Mouse (Mus musculus) kidney, postnatal 10 days (tissue): ENCODE results near the gene Srrm3.

Source experiments
- DNase-seq: peaks from one replicate; pipeline ENCODE4 v3.0.0; 2021; ENCODE audit warnings: mixed read lengths

Gene Srrm3

DNA sequence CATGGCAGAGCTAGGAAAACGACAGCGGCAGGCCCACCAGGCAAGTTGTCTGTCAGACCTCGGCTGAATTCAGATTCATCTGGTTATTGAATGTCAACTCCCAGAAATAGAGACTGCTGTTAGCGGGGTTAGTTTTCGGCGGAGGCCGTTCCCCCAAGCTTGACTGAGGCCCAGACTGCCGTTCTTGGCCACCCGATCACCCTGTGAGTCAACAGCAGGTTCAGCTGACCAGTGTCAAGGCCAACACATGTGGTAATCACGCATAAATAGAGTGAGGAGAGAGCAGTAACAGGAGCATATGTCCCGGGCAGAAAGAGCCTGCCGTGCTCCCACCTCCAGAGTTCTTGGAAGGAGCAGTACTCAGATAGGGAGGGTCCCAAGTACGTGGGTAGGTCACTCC is 100.6 kb downstream of the Srrm3 start:
- no peak for DNase-seq

DNA sequence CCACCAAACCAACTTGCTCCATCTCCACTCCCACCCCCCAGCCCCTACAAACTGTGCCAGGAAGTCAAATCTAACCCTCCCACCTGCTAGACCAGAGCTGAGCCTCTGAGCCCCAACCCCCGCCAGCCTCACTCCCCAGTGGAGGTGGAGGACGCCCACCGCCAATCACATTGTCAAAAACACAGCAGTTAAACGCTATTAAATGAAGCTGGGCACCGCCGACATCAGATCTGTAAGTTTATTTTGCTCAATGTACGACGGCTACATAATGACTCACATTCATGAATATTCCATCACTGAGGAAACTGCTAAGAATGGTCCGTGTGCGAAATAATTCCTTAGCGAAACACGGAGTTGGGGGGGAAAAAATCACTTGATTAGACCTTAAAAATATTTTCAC is 101.5 kb downstream of the Srrm3 start:
- no peak for DNase-seq

DNA sequence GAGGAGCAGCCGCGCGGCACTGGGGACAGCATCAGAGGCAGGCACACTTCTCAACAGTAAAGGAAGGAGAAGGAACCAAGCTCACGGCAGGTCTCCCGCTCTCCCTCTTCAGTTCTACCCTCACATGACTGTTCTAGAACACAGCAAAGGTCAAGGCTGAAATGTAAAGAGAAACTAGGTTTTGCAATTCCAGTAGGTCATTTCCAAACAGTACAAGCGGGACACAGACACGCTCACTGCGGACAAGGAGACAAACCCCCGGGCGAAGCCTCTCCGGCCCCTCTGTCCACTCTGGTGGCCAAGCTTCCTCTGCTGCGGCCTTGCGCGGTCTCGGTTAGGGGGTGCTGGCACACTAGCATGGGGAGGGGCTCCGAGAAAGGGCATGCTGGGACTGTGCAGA is 102.3 kb downstream of the Srrm3 start:
- DNase-seq: no peak

DNA sequence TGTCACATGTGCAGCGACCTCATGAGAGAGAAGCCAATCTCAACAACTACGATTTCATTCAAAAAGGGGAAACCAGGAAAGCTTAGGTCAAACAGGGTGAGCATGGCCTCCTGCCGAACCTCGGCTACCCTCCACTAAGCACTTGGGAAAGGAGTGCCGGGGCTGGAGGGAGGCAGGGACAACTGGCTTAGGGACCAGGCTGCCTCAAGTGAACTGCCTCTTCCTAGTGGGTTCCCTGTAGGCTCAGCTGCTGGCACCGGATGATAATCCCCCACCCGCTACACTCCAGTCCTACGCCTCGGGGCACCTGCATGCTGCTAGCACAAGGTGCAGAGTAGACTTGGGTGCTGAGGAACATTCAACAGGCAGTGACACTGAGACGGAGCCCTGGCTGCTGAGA is 103.0 kb downstream of the Srrm3 start:
- DNase-seq: no peak

DNA sequence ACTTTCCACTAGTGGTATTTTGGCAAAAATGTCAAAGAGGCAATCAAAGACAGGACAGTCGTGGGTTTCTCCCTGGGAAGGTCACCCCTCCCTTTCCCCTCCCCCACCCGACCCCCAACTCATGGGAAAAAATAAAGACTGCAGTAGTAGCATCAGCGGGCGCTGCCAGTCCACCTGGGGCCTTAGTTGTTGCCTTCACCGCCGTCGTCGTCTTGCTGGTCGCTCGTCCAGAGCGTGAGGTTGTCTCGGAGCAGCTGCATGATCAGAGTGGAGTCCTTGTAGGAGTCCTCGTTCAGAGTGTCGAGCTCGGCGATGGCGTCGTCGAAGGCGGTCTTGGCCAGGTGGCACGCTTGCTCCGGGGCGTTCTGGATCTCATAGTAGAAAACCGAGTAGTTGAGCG is 104.1 kb downstream of the Srrm3 start:
- DNase-seq: no peak

DNA sequence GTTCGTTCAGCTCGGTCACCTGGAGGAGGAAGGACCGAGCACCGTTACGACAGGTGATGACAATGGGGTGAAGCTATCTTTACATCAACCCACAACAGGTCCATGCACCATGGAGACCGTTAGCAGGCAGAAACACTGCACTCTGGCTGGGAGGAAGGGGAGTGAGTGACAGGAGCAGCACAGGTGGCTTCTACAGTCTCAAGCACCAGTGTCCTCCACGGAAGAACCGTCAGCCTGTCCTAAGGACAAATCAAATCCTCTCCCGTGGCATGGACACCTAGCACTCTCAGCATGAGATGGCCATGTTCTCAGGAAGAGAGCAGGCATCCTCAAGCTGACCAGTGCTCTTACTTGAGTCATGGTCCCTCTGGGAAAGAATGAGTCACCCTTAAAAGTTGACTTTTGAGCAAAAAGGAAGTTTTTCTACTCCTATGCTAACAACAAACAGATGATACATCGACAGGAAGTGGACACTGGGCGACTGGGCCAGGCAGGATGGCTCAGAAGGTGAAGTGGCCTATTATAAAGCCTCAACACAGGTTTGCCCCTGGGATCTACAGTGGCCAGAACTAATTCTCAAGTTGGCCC is 105.0 kb downstream of the Srrm3 start:
- no peak for DNase-seq

DNA sequence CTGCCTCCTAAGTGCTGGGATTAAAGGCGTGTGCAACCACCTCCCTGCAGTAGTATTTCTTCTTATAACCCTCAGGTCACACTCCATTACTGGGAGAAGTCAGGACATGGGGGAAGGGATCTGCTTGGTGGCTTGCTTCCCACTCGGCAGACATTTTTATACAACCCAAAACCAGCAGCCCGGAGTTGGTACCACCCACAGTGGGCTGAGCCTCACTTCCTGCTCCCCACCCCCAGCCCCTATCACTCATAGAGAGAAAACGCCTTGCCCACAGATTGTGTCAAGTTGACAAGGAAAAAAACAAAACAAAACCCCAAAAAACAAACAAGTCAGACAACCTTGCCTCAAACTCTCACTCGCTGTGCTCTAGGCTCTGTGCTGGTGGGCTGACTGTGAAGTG is 106.5 kb downstream of the Srrm3 start:
- no peak for DNase-seq

DNA sequence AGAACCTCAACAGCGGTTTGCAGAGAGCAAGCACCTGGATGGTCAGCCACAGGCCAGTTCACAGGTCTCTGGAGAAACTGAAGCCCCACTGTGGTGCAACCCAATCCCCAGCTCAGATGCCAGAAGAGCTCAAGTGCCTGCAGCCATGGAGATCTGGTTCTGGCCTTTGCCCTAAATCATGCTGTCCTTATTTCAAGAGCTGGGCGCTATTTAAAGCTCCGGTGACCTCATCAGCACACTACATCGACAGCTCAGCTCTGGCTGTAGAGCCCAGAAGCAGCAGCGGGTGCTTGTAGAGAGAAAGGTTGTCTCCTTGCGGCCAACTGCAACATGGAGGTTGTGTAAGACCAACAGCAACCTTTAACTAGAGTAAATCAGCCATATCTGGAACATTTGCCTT is 107.5 kb downstream of the Srrm3 start:
- no peak for DNase-seq

DNA sequence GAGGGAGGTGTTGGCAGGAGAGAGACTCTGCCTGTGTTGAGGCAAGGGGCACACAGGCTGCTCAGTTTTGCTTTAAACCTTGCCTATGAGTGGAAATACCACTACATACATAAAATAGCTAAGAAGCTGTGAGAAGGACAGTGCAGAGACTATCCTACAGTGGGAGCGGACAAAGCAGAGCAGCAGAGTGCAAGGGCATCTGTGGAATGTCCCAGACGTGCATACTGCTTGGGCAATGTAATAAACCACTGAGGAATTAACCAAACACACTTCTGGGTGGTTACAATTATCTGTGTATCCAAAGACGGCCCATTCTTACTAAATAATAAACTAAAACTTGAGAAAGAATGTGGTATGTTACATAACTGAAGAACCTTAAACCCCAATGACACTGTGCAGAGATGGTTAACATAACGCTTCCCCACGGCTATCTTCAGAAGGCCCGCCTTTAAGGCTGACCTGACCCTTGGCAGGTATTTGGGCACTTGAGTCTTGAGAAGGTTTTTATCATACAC is 109.4 kb downstream of the Srrm3 start:
- DNase-seq: no peak

DNA sequence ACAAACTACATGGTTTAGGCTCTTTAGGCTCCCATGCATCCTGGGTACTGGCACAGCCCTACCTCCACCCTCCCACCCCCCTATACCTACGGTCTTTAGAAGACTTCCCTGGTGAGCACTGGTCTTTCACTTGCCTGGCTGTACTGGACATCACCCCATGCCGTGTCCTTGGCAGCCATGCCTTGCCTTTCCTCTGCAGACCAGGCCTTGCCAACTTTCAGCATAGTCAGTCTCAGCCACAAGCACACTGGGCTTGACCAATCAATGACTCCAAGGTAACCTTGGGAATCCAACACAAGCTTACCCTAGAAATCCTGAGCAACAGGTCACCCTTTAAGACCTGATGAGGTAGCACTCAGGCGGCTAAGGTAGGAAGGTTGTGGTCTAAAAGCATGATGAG is 109.9 kb downstream of the Srrm3 start:
- DNase-seq: no peak

DNA sequence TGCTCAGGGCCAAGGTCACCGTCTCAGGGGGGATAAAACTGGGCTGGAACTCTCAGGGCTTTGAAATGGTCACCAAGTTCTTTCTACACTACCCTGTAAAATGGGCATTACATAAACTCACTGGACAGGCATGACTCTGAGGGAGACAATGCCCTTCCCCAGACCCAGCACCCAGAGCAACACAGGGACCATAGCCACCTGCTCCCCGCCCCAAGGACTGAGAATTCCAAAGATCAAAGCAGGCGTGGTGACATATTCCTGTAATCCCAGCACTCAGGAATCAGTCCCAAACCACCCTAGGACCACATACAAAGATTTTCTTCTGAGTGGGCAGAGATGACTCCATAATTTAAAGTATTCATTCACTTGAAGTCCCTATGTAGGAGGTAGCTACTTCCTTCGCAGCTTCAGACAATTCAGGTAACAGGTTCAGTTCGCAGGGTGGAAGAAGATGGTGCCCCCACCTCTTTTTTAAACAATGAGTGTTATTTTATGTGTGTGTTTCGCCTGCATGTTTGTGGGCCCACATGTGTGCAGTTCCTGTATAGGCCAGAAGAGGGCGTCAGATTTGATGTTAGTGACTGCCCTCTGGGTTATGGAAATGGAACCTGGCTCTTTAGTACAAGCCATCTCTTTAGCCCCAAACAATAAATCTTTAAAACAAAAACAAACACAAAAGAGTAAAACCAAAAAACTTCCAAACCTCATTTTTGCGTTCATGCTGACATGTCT is 110.8 kb downstream of the Srrm3 start:
- DNase-seq: no peak

DNA sequence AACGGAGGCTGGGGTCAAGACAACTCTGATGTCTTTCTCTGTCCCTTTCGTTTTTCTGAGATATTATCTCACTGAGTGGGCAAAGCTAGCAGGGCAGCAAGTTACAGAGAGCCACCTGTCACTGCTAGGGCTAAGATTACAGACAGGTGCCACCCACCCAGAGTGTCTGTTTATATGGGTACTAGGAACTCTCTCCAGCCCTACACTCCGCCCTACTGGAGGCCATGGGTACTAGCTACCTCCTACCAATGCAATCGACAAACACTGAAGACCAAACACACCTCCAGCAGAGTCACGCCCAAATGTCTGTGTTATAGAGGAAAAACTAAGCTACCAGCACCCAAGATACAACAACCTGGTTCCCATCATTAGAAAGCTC is 111.4 kb downstream of the Srrm3 start:
- no peak for DNase-seq

DNA sequence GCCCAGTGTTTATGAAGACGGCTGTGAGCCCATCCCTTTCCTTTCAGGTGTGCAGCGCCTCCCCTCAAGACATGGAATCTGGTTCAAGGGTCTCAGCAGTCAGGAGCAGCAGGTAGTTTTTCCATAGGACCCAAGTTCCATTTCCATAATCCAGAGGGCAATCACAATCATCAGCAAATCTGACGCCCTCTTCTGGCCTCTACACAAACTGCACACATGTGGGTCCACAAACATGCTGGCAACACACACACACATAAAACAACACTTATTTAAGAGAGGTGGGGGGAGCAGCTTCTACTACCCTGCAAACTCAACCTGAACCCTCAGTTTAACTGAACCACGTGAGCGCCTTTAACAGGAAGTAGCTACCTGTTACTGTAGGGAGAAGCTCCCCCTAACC is 111.9 kb downstream of the Srrm3 start:
- no peak for DNase-seq

DNA sequence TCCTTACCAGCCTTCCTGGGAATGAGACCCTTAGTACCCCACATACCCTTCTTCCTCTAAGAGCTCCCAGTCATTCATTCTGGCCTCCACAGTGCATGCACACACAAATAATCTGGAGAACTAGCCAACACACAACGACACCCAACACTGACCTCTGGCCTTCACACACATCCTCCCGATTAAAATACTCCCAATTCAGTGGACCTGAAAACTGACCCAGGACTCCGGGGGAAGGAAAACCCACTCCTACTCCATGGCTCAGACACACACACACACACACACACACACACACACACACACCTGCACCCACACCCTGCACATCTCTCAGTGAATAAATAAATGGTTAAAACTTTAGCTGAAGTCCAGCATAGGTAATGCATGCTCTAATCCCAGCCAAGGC is 113.2 kb downstream of the Srrm3 start:
- no peak for DNase-seq

DNA sequence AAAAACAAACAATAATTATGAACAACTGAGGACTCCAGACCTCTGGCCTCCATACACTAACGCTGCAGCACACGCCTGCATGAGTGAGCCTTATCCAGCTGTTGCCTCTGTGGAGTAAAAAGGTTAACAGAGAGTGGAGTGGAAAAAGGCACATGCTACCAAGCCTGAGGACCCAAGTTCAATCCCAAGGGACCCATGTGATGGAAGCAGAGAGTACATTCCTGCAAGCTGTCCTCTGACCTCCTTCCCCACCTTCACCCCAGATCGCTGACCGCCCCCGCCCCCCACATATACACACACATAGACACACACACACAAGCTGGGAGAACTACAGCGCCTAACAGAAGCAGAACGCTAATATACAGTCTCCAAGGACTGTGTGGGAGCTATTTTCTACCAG is 117.2 kb downstream of the Srrm3 start:
- no peak for DNase-seq
